Mouse (Mus musculus) heart, postnatal 0 days (tissue): ENCODE measurements at regions not wholly inside any gene's neighbourhood (a gene's known extent, or its start where the extent isn't known, plus 50 kb on each side); places are given as distances from the start of the nearest gene placed in this dataset.

ENCODE experiments used
- ATAC-seq: fragments of 200-750 bp; cut with Nextera tagmentation; 2 replicates; pipeline ENCODE4 v1.8.0; 2017; ENCODE audit warnings: low read depth, moderate number of reproducible peaks, moderate library complexity; ENCODE audit not compliant: insufficient read depth
- DNase-seq: peaks from one replicate; pipeline ENCODE4 v3.0.0-alpha.2; 2016; ENCODE audit warnings: low spot score
- H3K27ac ChIP-seq: fragments of 300-500 bp; sonication (generic); 2 replicates; pipeline ENCODE4 v1.5.1; 2014; ENCODE audit warnings: low read depth, mild to moderate bottlenecking
- H3K27me3 ChIP-seq: fragments of 300-500 bp; sonication (generic); 2 replicates; pipeline ENCODE4 v1.6.1; 2014; ENCODE audit warnings: low read length, mixed read lengths; ENCODE audit not compliant: control insufficient read depth, insufficient read depth
- H3K36me3 ChIP-seq: fragments of 300-500 bp; sonication (generic); replicated peaks from 2 replicates; pipeline ENCODE4 v1.6.1; 2014; ENCODE audit warnings: low read length, mixed read lengths; ENCODE audit not compliant: control insufficient read depth, insufficient read depth
- H3K4me1 ChIP-seq: fragments of 300-500 bp; sonication (generic); 2 replicates; pipeline ENCODE4 v1.6.1; 2014; ENCODE audit warnings: antibody characterized with exemption; ENCODE audit not compliant: control insufficient read depth, insufficient read depth
- H3K4me2 ChIP-seq: fragments of 300-500 bp; sonication (generic); 2 replicates; pipeline ENCODE4 v1.6.1; 2014; ENCODE audit warnings: low read depth, mild to moderate bottlenecking, low read length, moderate library complexity
- H3K4me3 ChIP-seq: fragments of 300-500 bp; sonication (generic); 2 replicates; pipeline ENCODE4 v1.5.1; 2014; ENCODE audit warnings: low read depth, low read length
- H3K9ac ChIP-seq: fragments of 300-500 bp; sonication (generic); replicated peaks from 2 replicates; pipeline ENCODE4 v1.6.1; 2014; ENCODE audit warnings: low read depth, low read length, mixed read lengths
- H3K9me3 ChIP-seq: fragments of 300-500 bp; sonication (generic); replicated peaks from 2 replicates; pipeline ENCODE4 v1.6.1; 2016; ENCODE audit warnings: low read length; ENCODE audit not compliant: control insufficient read depth
- CTCF ChIP-seq: IDR thresholded peaks from 2 replicates; pipeline ENCODE4 v1.5.1; 2016; ENCODE audit warnings: antibody characterized with exemption, control low read depth, low read depth
- EP300 ChIP-seq: IDR thresholded peaks from 2 replicates; pipeline ENCODE4 v1.6.1; 2016; ENCODE audit warnings: antibody characterized with exemption, low read depth
- WGBS: fragments of 180-500 bp; shearing (Covaris S2); extraction: QIAGEN DNeasy Blood & Tissue Kit; methylation state at CpG from one replicate; pipeline ENCODE4 v1.1.7; 2014; 5-methylcytosine and 5-hydroxymethylcytosine counted together

GRCm38 (mm10) chr10:122386748-122387147 lies 61.6 kb upstream of the Avpr1a start:
- no peak overlapping the region for H3K27ac ChIP-seq
- H3K4me1 ChIP-seq: no peaks in the 10 kb centered on the region
- no peak for ATAC-seq
- H3K27me3 ChIP-seq: no peaks in the 10 kb centered on the region
- WGBS: 78% methylated on average over 3 of the region's 3 CpGs
- H3K4me3 ChIP-seq: no peak overlapping the region
- H3K9ac ChIP-seq: no peak overlapping the region
- H3K9me3 ChIP-seq: no peaks in the 10 kb centered on the region
- no peak overlapping the region for H3K4me2 ChIP-seq
- no peak for TF ChIP-seq EP300
- H3K36me3 ChIP-seq: no peaks in the 10 kb centered on the region
- DNase-seq: no peak

- 71% methylated on average over 3 of the region's 3 CpGs for WGBS
- no peak overlapping the region for H3K27ac ChIP-seq
- no peaks in the 10 kb centered on the region for H3K4me1 ChIP-seq
- H3K36me3 ChIP-seq: no peaks in the 10 kb centered on the region
- H3K27me3 ChIP-seq: no peaks in the 10 kb centered on the region
- no peak for DNase-seq
- no peak overlapping the region for H3K4me3 ChIP-seq
- no peaks in the 10 kb centered on the region for H3K9me3 ChIP-seq
- H3K4me2 ChIP-seq: no peak overlapping the region
- TF ChIP-seq CTCF (no peak), EP300 (no peak)
- H3K9ac ChIP-seq: no peak overlapping the region
- ATAC-seq: no peak
Measured at GRCm38 (mm10) chr10:122379661-122380344, 68.5 kb upstream of the Avpr1a start.

GRCm38 (mm10) chr10:122343291-122343690 lies 105.0 kb upstream of the Avpr1a start:
- Histone ChIP-seq H3K27me3 (no peaks in the 10 kb centered on the region), H3K9me3 (no peaks in the 10 kb centered on the region), H3K36me3 (no peaks in the 10 kb centered on the region), H3K4me2 (no peak overlapping the region), H3K4me1 (no peaks in the 10 kb centered on the region), H3K9ac (no peak overlapping the region), H3K4me3 (no peak overlapping the region), H3K27ac (no peak overlapping the region)
- TF ChIP-seq CTCF: no peak
- ATAC-seq (no peak), DNase-seq (no peak)
- WGBS: 94% methylated on average over 9 of the region's 9 CpGs

GRCm38 (mm10) chr10:122342356-122342755 lies 105.9 kb upstream of the Avpr1a start:
- Histone ChIP-seq H3K9me3 (no peaks in the 10 kb centered on the region), H3K4me3 (no peak overlapping the region), H3K4me1 (no peaks in the 10 kb centered on the region), H3K27me3 (no peaks in the 10 kb centered on the region), H3K9ac (no peak overlapping the region), H3K27ac (no peak overlapping the region), H3K4me2 (peak overlapping the region; percentile 15; the same call in 1 of the 2 replicates), H3K36me3 (no peaks in the 10 kb centered on the region)
- WGBS: 34% methylated on average over 12 of the region's 12 CpGs
- DNase-seq (peak; percentile 30), ATAC-seq (no peak)
- no peak for TF ChIP-seq CTCF

GRCm38 (mm10) chr10:122326851-122327250 lies 121.4 kb upstream of the Avpr1a start:
- Histone ChIP-seq H3K4me1 (no peaks in the 10 kb centered on the region), H3K9ac (no peak overlapping the region), H3K4me2 (no peak overlapping the region), H3K36me3 (no peaks in the 10 kb centered on the region), H3K4me3 (no peak overlapping the region), H3K27me3 (no peaks in the 10 kb centered on the region), H3K9me3 (no peaks in the 10 kb centered on the region), H3K27ac (no peak overlapping the region)
- ATAC-seq (no peak), DNase-seq (no peak)
- TF ChIP-seq EP300 (no peak), CTCF (no peak)
- 77% methylated on average over 6 of the region's 6 CpGs for WGBS

GRCm38 (mm10) chr10:122318886-122319285 lies 129.4 kb upstream of the Avpr1a start:
- Histone ChIP-seq H3K9me3 (no peaks in the 10 kb centered on the region), H3K4me3 (no peak overlapping the region), H3K27ac (no peak overlapping the region), H3K9ac (no peak overlapping the region), H3K36me3 (no peaks in the 10 kb centered on the region), H3K4me1 (no peaks in the 10 kb centered on the region), H3K27me3 (no peaks in the 10 kb centered on the region), H3K4me2 (no peak overlapping the region)
- no peak for DNase-seq
- TF ChIP-seq CTCF: no peak
- no peak for TF ChIP-seq EP300
- ATAC-seq: no peak
- WGBS: 71% methylated on average over 4 of the region's 4 CpGs
